Mouse (Mus musculus) CH12.LX (cell line): ENCODE data around the gene Nup205. TPM values are rescaled to one million over a fixed set of nuclear protein-coding genes. Genes with fewer than 3 reads are reported as not detected.

Experiments
- DNase-seq: peaks from one replicate; pipeline ENCODE4 v3.0.0-alpha.2; 2013; ENCODE audit errors: extremely low read depth
- H3K27ac ChIP-seq: 2 replicates; pipeline ENCODE4 v1.5.1; 2012; ENCODE audit warnings: low read depth, mild to moderate bottlenecking, control low read depth, moderate library complexity; ENCODE audit not compliant: insufficient read depth
- H3K27me3 ChIP-seq: replicated peaks from 2 replicates; pipeline ENCODE3; 2012; ENCODE audit warnings: inconsistent platforms
- H3K36me3 ChIP-seq, 2 experiments: replicated peaks in 1 of 2; 2 replicates each; pipeline versions ENCODE3 to v1.6.1; 2012; ENCODE audit warnings: inconsistent platforms in 1 of 2, low read length in 1 of 2, mild to moderate bottlenecking in 1 of 2, mixed read lengths in 1 of 2, moderate library complexity in 1 of 2; ENCODE audit not compliant: control insufficient read depth in 1 of 2, insufficient read depth in 1 of 2
- H3K4me1 ChIP-seq, 2 experiments: 2 replicates each; pipeline ENCODE4 v1.6.1; 2012; ENCODE audit warnings: inconsistent platforms in 1 of 2, moderate library complexity in 1 of 2; ENCODE audit not compliant: insufficient read depth in 2 of 2, control insufficient read depth in 1 of 2
- H3K4me2 ChIP-seq: 2 replicates; pipeline ENCODE4 v1.6.1; 2012; ENCODE audit warnings: low read depth, mild to moderate bottlenecking, control low read depth; ENCODE audit not compliant: poor library complexity, insufficient read depth, severe bottlenecking
- H3K4me3 ChIP-seq, 3 experiments: fragments of 150-350 bp in 1 of 3; sonication (generic) in 1 of 3; replicated peaks in 1 of 3; 2 replicates each; pipeline versions ENCODE3 to v1.5.1; 2011 to 2012; ENCODE audit warnings: low read depth in 2 of 3, low read length in 2 of 3, mild to moderate bottlenecking in 2 of 3, moderate library complexity in 2 of 3, control low read depth in 1 of 3, improper control_type of control experiment in 1 of 3, inconsistent platforms in 1 of 3, mixed read lengths in 1 of 3; ENCODE audit not compliant: poor library complexity in 1 of 3
- H3K79me2 ChIP-seq: replicated peaks from 2 replicates; pipeline ENCODE4 v1.6.1; 2012; ENCODE audit warnings: mild to moderate bottlenecking, moderate library complexity; ENCODE audit not compliant: control insufficient read depth, poor library complexity, insufficient read depth, severe bottlenecking; ENCODE audit errors: extremely low read depth
- H3K9ac ChIP-seq: 2 replicates; pipeline ENCODE4 v1.6.1; 2012; ENCODE audit warnings: low read depth, mild to moderate bottlenecking, control low read depth, moderate library complexity; ENCODE audit not compliant: insufficient read depth
- H3K9me3 ChIP-seq: replicated peaks from 2 replicates; pipeline ENCODE3; 2012; ENCODE audit warnings: low read length, inconsistent platforms, mixed read lengths
- BHLHE40 ChIP-seq: IDR thresholded peaks from 2 replicates; pipeline ENCODE4 v1.6.1; 2011; ENCODE audit warnings: mild to moderate bottlenecking, low read depth, low read length, improper control_type of control experiment
- CHD2 ChIP-seq: IDR thresholded peaks from 2 replicates; pipeline ENCODE4 v1.6.1; 2011; ENCODE audit warnings: low read length, improper control_type of control experiment
- E2F4 ChIP-seq: IDR thresholded peaks from 2 replicates; pipeline ENCODE4 v1.6.1; 2011; ENCODE audit warnings: low read depth, low read length, improper control_type of control experiment; ENCODE audit not compliant: insufficient replicate concordance
- ELF1 ChIP-seq: IDR thresholded peaks from 2 replicates; pipeline ENCODE4 v1.6.1; 2014; ENCODE audit warnings: low read depth, mild to moderate bottlenecking, inconsistent platforms, low read length, improper control_type of control experiment
- ETS1 ChIP-seq: conservative IDR thresholded peaks from 2 replicates; pipeline ENCODE4 v1.6.1; 2012; ENCODE audit warnings: low read depth, mild to moderate bottlenecking, inconsistent platforms, low read length, improper control_type of control experiment, moderate library complexity
- GABPA ChIP-seq: IDR thresholded peaks from 2 replicates; pipeline ENCODE4 v1.6.1; 2012; ENCODE audit warnings: low read depth, low read length, improper control_type of control experiment, inconsistent platforms; ENCODE audit not compliant: insufficient replicate concordance
- JUND ChIP-seq: conservative IDR thresholded peaks from 2 replicates; pipeline ENCODE4 v1.6.1; 2011; ENCODE audit warnings: low read depth, low read length, improper control_type of control experiment
- MAFK ChIP-seq: IDR thresholded peaks from 2 replicates; pipeline ENCODE4 v1.6.1; 2011; ENCODE audit warnings: low read length, improper control_type of control experiment; ENCODE audit not compliant: insufficient replicate concordance
- MAX ChIP-seq: IDR thresholded peaks from 2 replicates; pipeline ENCODE4 v1.6.1; 2011; ENCODE audit warnings: low read length, improper control_type of control experiment
- MAZ ChIP-seq: IDR thresholded peaks from 2 replicates; pipeline ENCODE4 v1.6.1; 2012; ENCODE audit warnings: low read depth, mild to moderate bottlenecking, inconsistent platforms, low read length, improper control_type of control experiment, moderate library complexity
- PAX5 ChIP-seq: IDR thresholded peaks from 2 replicates; pipeline ENCODE4 v1.6.1; 2012; ENCODE audit warnings: low read length, inconsistent platforms, mixed read lengths
- POLR2A ChIP-seq: IDR thresholded peaks from 2 replicates; pipeline ENCODE4 v1.6.1; 2011; ENCODE audit warnings: low read depth, mild to moderate bottlenecking, improper control_type of control experiment, low read length
- POLR2AphosphoS2 ChIP-seq: IDR thresholded peaks from 2 replicates; pipeline ENCODE4 v1.6.1; 2011; ENCODE audit warnings: low read depth, low read length, improper control_type of control experiment
- RCOR1 ChIP-seq: conservative IDR thresholded peaks from 2 replicates; pipeline ENCODE4 v1.6.1; 2012; ENCODE audit warnings: low read depth, mild to moderate bottlenecking, inconsistent platforms, low read length, improper control_type of control experiment
- TCF12 ChIP-seq: IDR thresholded peaks from 2 replicates; pipeline ENCODE4 v1.6.1; 2014; ENCODE audit warnings: low read depth, mild to moderate bottlenecking, inconsistent platforms, low read length, improper control_type of control experiment
- USF2 ChIP-seq: conservative IDR thresholded peaks from 2 replicates; pipeline ENCODE4 v1.6.1; 2011; ENCODE audit warnings: low read depth, low read length, improper control_type of control experiment
- ZMIZ1 ChIP-seq: IDR thresholded peaks from 2 replicates; pipeline ENCODE4 v1.6.1; 2012; ENCODE audit warnings: low read depth, mild to moderate bottlenecking, inconsistent platforms, low read length, improper control_type of control experiment
- dilution Hi-C: fragments of 300-500 bp; cut with MboI; formaldehyde crosslinking; loops from 2 replicates; pipeline ENCODE4 v1.14.3; 2020; ENCODE audit warnings: low sequenced_read_pairs; ENCODE audit not compliant: extremely low pct_unique_long_range_greater_than_20kb, extremely low pct_ligation_motif_present
- in situ Hi-C: fragments of 300-500 bp; cut with MboI; formaldehyde crosslinking; loops from 3 replicates; pipeline ENCODE4 v1.14.3; 2019; ENCODE audit warnings: low sequenced_read_pairs, low pct_ligation_motif_present, low pct_unique_long_range_greater_than_20kb, mixed read lengths
- polyA plus RNA-seq: library from polyadenylated mRNA; unstranded; fragments of >175 nt; gene quantifications from 2 replicates; pipeline ENCODE4 v1.2.1, GENCODE M21; 2012; ENCODE audit warnings: low read depth; ENCODE audit not compliant: insufficient read length
- total RNA-seq, 2 experiments: library from RNA; depleted of rRNA; stranded (reverse); fragments of 300-350 nt in 1 of 2; fragments of >200 nt in 1 of 2; gene quantifications; 2 replicates each; pipeline ENCODE4 v1.2.3; 2012 to 2014

The Nup205 gene
- total and polyA plus RNA-seq, 3 experiments, result 82.0 to 121 (median 108) TPM

DNA sequence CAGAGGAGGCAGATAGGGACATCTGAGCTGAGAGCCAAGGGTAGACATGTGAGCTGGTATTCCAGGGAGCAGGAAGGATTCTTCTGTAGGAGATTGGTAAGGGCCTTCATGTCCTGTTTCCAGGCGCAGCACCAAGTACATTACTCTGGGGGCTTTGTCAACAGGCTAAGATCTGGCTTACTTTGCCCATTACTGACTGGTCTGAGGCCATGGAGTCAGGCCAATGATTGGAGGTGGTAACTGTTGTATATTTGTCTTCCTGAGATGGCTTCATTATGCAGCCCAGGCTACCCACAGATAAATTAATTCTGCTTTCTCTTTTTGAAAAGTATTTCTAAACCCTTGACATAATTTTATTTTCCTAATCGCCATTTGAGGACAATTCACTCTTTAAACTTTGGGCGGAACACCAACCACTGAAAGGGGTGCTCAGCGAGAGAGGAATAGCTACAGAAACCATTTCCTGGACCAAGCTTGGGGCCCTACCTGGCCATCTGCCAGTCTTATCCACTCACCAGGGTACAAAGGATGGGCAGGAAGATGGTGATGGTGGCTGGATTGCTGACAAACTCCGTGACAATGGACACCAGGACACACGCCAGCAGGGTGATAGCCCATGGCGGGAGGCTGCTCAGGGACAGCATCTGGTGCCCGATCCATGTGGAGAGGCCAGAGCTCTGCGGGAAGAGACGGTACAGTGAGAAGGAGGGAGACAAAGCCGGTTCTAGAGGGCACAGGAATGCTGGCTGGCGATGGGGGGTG, 94.1 kb downstream of the Nup205 start:
- dilution Hi-C loops, result no loop called here
- Histone ChIP-seq H3K4me2 (no peak overlapping the region), H3K79me2 (no peaks in the 10 kb centered on the region), H3K27me3 (no peaks in the 10 kb centered on the region), H3K9me3 (no peaks in the 10 kb centered on the region), H3K9ac (no peak overlapping the region), H3K27ac (no peak overlapping the region), H3K4me3 (no peak overlapping the region), H3K36me3 (peaks cover 0 to 2% of the 10 kb centered on the region in 2 experiments), H3K4me1 (no peaks in the 10 kb centered on the region)
- in situ Hi-C loops, result no loop called here
- DNase-seq, result no peak
- TF ChIP-seq JUND (no peak), CHD2 (no peak), USF2 (no peak), ELF1 (no peak), BHLHE40 (no peak), E2F4 (no peak)

DNA sequence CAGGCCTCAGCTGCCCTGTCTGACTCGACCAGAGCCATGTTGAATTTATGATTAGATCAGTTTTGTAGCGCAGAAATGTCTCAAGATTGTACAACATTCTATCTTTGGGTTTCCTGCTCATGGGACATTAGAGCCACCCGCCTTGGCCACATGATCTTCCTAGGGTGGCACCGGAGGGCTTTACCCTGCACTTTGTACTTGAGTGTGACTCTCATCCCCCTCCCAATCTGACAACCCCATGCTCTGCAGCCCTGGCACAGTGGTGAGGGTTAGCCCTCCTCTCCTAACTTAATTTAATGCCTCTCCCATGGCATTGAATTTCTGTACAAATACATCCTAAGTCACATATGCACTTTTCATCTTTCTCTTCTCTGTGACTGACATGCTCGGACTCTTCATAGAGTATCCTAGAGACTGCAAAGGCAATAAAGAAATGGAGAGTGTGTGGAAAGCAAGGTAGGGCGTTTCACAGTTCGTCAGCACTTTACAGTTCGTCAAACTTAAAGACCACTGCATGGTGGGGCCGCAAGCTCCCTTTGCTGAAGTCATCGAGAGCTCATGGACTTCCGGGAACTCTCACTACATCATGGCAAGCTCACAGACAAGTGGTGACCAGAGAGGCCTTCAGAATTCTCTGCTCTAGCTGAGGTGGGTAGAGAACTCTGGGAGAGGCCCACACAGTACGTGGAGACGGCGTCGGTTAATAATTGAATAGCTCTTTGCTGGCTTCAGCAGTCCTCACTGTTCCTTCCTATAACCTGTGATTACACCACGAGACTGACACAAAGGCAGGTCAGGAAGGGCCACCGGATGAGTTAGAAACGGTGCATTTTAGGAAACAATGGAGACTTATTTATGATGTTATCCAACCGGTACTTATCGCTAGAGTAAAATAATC, 94.9 kb downstream of the Nup205 start:
- Histone ChIP-seq H3K27me3 (no peaks in the 10 kb centered on the region), H3K9me3 (no peaks in the 10 kb centered on the region), H3K79me2 (no peaks in the 10 kb centered on the region), H3K4me3 (no peak overlapping the region), H3K4me1 (no peaks in the 10 kb centered on the region), H3K9ac (no peak overlapping the region), H3K36me3 (no peaks in the 10 kb centered on the region), H3K27ac (no peak overlapping the region), H3K4me2 (no peak overlapping the region)
- dilution Hi-C loops (no loop called here), in situ Hi-C loops (no loop called here)
- TF ChIP-seq ELF1, result no peak
- TF ChIP-seq MAFK, result no peak
- no peak for TF ChIP-seq PAX5
- no peak for TF ChIP-seq ZMIZ1
- TF ChIP-seq MAX, result no peak
- TF ChIP-seq ETS1, result no peak
- no peak for TF ChIP-seq TCF12
- no peak for TF ChIP-seq MAZ
- no peak for TF ChIP-seq GABPA
- TF ChIP-seq POLR2A, result no peak
- no peak for TF ChIP-seq RCOR1
- no peak for TF ChIP-seq POLR2AphosphoS2
- TF ChIP-seq JUND, result no peak
- no peak for TF ChIP-seq USF2
- no peak for DNase-seq
